Mouse (Mus musculus) R1 (cell line): ENCODE results near the gene Figla.

Experiments used
- DNase-seq: peaks from one replicate; pipeline ENCODE4 v3.0.0-alpha.2; 2018; ENCODE audit warnings: low read depth, low spot score

The Figla gene

DNA sequence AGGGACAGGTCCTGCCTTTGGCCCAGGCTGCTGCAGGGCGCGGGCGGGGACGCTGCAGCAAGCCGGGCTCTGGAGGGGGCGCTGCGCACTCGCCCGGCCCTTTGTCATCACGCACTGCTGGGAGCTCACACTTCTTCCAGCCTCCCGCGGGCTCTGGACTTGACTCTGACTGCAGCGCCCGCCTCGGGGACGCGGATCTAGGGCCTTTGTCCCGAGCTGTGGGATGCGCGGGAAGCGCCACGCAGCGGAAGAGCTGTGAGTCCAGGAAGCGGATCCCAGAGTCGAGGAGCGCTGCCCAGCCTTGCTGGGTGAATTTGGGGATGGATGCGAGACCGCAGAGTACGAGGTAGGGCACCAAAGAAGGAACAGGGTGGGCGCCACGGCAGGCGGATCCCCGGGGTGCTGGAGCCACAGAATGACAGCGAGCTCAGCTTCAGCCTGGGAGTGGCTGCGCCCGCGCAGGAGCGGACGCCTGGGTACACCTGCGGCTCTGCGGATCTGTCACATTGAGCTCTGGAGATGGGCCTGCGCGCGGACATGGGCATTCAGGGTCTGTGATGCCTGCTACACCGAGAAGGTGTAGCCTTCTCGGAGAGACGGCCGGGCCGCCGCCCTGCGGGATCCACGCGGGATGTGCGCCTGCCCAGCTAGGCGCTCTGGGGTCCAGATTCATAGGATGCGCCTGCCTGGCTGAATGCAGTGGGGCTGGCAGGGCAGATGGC lies 12.8 kb downstream of the Figla start, which contains the start of gene Add2:
Add2 (plus strand) TSS at position 81 of the 722 bp plus-strand sequence.
- peak; percentile 47 for DNase-seq

DNA sequence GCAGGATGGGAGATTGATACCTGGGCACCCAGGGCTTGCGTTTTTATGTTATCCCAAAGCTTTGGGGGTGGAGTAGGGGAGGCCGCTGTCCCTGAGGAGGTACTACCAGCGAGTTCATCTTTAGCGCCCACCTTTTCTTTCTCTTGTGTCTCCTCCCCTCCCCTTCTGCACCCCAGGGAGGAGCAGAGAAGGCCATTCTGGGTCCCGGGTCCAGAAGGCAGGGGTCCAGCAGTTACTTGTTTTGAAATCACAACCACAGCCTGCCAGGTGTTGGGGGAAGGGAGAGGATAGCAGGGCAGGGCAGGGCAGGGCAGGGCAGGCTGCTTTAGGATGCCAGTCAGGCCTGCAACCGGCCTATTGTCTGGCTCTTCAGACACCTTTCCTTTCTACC lies 13.3 kb downstream of the Figla start:
- DNase-seq, result no peak

DNA sequence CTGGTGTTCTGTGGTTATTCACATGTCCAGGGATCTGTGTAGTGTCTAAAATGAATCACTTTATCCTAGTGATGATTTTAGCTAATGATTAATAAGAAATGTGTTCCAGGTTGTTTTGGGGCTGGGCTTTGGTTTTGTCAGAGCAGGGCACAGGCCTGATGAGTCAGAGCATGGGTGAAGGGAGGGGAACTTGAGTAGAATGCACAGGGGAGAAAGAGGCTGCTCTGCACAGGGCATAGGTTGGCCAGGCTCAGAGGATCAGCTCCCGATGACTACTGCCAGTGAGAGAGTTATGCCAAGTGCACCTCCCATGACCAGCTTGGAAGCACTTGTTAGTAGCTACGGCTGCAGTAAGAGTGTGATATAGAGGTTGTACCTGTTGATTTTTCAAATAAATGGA lies 15.6 kb downstream of the Figla start:
- no peak for DNase-seq

DNA sequence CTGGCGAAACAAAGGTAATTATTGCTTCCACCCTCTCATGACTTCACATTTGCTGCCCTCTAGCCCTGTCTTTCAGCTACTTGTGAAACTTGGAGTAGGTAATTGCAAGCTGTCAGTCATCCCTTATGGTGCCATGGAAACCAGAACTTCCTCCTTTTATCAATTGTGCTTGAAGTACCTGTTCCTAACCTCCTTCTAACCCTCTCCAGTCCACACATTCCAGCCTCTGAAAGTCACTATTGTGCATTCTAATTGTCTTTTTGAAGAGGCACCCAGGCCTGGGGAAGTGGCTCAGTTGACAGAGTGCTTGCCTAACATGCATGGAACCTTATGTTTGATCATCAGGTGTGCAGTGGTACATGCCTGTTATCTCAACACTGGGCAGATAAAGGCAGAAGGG lies 17.7 kb downstream of the Figla start:
- no peak for DNase-seq

DNA sequence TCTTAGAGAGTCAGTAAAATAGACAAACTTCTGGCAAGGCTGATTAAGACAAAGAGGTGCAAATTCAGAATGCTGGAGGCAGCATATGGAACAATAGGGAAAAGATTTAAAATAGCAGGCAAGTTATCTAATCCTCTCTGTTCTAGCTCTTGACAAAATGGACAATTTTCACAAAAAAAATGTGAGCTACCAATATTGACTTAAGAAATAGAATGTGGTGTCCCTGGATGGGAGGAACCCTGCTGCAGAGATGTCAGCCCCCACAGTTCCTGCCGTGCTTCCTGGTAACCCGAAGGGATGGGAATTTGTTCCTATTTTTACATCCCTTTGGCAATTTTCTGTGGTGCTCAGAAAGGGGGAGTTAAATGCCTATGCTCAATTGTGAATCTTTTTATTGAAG lies 22.9 kb downstream of the Figla start:
- no peak for DNase-seq

DNA sequence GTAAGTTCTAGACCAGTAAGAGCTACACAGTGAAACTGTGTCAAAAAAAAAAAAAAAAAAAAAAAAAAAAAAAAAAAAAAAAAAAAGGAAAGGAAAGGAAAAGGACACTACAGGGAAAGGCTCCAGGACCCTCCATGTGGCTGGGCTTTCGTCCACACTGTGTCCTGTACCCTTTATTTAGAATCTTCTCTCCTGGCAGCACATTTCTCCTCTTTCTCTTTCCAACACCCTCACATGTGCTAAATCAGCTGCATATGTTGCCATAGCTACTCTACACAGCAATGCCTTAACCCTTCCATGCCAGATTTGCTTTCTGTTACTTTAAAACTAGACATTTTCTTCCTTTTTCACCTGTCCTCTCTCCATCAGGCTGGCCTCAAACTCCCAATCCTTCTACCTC lies 24.2 kb downstream of the Figla start:
- DNase-seq, result no peak

DNA sequence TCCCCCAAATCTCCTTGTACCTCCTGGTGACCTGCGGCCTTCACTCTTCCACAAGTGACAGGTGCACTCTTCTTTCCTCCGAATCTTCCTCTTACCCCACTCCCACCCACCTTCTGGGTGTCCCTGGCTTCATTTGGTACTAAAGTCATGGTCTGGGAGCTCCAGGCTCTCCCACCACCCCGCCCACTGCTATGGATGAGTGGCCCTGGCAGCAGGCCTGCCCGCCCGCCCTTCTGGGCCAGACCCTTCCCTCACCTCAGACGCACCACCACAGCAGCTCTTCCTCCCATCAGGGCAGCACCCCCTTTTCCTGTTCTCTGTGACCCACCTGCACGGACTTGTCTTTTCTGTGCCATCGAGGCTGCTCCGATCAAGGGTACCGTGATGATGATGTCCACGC lies 31.5 kb downstream of the Figla start:
- DNase-seq, result no peak

DNA sequence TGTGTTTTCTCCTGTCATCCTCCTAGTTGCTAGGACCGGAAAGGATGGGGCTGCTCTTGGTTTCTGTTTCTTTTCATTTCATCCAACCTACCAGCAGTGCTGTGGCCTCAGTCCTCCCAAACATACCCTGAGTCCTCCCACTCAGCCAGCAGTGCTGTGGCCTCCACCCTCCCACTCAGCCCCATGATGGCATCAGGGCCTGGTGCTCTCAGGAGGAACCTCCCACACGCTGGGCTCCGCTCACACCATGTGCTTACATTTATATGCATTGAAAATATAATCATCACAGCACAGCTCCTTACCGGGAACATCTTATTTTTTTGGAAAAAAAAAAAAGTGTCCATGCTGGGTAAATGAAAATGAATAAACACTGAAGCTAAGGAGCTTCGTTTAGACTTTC lies 32.5 kb downstream of the Figla start:
- no peak for DNase-seq

DNA sequence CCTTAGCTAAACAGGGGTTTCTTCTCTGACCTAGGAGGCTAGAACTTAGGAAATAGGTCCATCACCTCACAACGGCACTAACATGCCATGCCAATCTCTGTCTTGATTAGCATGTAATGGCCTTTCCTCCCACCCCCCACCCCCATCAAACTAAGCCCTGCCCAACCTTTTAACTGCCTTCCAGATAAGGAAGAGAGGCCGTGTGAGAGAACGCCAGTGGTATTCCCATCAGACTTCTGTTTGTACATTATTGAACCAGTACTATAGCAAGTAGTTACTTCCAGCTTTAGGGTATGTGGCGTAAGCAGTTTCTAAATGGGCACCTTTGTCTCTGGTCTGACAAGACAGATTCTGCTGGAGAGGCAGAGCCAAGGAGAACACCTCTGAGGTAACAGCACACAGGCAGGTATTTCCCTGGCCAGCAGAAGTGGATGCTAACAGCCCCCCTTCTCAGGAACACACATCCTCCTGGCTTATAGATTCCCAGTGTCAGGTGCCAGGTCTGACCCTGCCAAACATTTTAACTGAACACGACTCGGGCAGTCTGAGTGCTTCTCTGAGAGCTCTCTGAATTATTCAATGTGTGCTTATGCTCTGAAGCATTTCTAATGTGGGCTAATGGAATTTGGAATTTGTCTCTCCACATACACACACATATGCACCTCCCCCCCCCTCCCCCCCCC lies 34.8 kb downstream of the Figla start:
- DNase-seq, result no peak

DNA sequence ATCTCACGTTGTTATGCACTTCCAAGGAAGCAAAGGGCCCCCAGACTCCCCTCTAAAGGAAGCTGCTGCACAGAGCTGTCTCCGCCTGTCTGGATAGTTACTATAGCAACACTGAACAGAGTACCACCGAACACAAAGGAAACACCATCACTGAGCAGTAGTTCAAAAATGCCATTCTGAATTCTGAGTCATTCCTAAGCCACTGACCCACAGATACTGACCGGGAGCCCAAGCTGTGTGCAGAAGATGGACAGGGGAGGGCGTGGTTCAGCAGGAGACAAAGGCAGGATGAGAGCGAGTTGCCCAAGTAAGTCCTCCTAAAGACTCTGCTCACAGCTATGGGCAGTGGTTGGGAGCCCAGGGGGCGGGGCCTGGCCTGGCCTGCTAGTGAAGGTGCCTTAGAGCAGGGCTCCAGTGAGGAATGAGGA lies 36.1 kb downstream of the Figla start:
- no peak for DNase-seq

DNA sequence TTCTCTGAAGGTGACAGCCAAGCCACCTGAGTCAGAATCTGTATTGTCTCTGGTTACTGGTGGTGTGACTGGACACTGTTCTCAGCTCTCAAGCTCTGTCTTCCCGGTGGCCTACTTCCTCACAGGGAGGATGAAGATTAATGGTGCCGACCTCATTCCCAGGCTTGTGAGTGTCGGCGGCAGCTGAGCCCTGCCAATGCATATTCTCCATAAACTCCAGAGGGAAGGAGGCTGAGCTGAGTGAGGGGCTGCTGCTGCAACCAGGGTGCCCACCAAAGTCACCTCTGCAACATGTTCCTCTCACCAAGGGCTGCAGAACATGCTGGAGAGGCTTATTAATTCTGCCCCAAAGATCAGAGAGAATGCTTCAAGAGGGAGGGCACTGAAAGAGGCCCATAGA lies 36.6 kb downstream of the Figla start:
- DNase-seq, result no peak

DNA sequence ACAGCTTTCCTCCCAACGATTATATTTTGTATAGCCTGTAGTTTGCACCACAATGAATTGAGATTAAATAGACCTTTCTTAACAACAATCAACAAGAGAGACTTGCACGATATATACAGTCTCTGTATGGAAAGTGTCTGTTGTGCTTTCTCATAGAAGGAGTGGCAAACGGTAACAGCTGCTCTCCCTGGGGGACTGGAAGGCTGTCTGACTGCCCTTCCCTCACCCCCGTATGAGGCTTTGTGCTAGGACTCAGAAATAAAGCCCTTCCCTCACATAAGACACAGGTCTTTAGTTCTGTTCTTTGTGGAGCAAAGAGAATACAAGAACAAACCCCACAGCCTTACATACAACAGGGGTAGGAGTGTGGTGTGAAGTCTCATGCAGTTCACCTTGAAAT lies 37.1 kb downstream of the Figla start:
- DNase-seq, result no peak

DNA sequence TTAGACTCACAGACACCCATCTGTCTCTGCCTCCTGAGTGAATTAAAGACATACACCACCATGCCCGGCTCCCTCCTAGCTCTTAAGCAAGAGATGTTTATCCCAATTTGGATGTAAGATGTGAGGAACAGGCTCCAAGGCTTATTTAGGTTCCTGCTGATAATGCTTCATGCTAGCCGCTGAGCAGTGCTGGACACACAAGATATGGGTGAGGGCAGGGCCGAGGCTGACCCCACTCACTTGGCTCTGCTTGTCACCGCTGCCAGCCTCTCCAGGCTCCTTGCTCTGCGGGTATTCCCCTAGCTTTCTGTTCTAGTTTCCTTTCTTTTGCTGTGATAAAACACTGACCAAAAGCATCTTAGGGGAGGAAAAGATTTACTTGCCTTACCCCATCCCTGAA lies 37.6 kb downstream of the Figla start:
- no peak for DNase-seq

DNA sequence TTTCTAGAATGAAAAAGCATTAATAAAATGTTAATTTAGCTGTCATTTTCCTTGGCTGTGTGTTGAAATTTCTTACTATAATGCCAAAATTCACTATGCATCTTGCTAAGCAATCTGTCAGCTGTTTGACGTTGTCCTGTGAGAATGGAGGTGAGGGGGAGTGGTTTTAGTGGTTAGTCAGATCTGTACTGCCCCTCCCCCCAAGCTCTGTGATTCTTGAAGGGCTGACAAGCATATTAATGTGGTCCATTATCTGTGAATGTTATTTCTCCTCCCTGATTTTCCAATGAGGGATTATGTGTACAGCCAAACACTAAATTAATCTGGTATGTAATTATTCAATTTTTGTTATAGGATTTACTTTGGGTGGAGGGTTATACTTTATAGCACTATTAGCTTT lies 42.5 kb downstream of the Figla start:
- no peak for DNase-seq

DNA sequence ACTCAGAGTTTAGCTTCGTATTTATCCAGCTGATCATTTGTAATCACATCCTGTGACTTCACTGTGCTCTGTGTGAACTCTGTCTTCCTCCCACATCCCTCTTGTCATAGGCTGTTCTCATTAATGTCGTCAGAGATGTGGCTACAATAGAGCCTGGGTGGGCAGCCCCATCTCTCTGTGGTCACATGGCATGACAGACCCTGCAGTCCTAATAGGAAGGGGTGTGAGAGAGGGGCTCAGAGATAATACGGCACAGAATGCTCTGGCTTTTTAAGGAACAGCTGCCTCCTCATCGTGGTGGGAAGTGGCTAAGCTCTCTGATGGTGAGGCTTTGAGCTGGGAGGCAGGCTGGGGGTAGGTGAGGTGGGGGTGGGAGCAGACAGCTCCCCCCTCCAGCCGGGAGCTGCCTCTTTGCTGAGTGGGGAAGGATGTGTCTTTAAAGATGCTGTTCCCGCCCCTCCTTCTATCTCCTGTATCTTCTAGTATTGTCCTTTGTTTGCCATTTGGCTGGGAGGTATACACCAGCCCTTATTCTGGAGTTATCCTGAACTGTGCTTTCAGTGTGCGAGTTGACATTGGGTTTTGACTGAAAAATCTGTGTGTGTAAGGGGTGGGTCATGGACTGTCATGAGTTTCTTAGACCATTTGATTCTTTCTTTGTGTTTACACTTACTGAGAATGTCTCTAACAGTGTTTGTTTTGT lies 43.3 kb downstream of the Figla start:
- no peak for DNase-seq

DNA sequence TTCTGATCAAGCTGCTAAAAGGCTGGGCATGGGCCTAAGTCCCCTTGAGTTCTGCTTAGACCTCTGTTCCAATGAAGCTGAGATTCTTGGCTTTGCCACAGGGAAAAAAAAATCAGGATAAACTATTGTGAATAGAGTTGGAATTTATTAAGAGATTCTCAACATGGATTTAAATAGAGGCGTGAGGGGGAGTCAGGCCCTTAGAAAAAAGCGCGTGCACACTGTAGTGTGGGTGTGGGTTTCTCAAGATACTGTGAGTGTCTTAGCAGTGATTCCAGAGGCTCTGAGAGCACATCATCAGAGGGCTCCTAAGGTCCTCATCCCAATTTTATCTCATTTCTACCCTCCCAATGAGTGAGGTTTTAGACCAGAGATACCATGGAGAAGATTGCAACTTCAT lies 44.2 kb downstream of the Figla start:
- DNase-seq, result no peak

DNA sequence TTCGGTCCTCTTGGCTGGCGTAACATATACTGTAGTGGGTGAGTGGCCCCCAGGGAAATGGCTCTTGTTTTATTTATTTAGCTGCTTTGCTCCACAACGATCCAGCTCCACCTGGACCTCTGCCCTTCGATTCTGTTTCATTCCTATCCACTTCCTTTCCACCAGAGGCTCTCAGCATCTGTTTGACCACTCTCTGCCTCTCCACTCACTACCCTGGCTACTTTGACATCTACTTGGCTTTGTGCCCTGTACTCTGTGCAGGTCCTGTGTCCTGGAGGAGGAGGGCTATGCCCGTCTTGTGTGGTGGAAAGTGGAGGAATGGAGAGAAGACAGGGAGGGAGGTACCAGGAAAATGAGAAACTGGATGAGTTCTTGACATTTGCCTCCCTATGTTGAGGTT lies 46.3 kb downstream of the Figla start:
- DNase-seq, result no peak

DNA sequence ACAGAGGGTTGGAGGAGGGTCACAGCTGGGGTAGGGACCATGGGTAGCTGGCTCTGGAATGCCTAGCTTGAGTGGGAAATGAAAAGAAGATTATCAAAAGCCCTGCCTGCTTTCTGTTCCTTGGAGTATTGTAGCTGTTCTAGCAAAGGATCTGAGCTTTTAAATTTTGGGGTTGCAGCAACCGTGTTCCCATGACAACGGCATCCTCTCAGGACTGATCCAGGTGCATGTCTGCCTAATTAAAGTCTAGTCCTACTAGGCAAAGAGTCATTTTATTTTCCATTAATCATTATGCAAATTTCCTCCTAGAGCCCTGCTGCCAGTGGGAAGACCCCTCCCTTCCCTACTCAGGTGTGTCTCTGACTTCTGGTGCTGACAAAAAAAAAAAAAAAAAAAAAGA lies 46.7 kb downstream of the Figla start:
- DNase-seq, result no peak

DNA sequence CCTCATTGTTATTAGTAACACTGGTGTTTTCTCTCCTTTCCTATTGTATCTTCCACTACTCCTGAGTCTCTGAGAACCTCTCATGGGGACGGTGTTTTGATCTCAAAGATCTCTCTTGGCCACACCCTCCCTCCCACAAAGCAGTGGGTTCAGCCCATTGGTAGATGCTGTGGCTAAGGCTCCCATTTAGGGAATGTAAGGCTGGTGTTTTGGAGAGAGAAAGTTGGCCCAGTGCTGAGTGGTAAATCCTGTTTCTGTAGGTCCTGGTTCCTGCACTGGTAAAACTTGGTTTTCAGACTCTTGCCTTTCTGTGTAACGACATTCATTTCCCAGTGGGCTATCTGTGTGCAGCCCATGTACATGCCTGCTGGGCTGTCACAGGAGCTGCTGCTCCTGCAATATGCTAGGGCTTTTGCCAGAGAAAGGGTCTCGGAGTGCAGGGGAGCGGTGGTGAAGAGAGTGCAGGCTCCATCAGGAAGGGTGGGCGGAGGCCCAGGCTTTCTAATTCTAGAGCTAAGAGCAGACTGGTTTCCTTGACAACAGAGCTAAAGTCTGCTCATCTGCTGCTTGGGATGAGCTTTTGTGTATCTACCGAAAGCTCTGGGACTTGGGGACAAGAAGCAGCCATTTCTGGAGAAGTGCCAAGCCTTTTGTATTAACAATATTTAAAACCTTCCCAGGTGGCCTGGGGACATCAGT lies 48.5 kb downstream of the Figla start:
- DNase-seq, result peak; percentile 30

DNA sequence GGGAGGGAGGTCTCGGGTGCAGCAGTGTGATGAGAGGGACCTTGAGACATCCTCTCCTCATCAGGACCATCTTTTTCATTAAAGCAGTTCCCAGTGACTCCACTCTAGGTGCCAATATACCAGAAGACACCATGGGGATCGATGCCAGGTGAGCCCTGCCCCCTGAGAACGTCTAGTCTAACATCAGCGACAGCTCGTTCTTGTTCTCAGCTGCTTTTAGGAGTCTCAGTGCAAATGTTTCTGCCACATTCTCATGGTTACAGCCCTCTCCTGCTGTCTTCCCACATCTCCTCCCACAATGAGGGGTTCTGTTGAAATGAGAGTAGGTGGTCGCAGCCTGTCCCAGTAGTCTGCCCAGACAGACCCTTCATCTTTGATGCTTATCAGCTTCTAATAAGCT lies 50.8 kb downstream of the Figla start:
- no peak for DNase-seq

DNA sequence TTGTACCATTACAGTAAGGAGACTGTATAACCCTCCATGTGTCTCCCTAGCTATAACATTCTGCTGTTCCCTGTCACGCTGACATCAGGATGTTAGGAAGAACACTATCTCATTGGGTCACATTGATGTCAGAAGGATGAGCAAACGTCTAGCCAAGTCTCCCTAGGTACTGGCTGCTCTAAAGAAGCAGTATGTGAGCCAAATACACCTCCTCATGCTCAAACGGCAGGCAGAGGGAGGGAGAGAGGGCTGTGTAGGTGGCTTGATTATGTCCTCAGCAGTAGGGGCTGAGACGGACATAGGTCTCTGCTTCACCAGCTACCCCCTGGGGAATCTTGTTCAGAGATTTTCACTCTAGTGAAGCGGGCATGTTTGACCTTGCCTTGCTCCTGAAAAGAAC lies 51.2 kb downstream of the Figla start:
- DNase-seq, result no peak

DNA sequence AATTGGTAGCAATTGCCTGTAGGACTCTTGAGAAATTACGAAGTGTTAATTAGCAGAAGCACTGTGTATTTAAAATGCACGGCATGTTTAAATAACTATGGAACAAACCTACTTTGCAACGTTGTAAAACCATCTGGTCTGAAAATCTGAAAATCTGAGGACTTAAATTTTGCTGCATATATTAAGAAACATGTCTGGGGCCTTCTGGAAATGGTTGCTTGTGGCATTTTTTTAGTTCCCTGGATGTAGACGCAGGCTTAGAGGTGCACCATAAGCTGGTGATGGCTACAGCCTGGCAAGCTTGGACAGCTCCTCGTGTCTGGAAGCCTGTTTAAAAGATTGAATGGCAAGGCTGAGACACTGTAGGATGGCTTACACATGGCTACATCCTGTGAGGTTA lies 53.0 kb downstream of the Figla start:
- DNase-seq, result no peak
